Comparison of ENCODE assay signal across 14 mouse cellular contexts in the genomic region with DNA sequence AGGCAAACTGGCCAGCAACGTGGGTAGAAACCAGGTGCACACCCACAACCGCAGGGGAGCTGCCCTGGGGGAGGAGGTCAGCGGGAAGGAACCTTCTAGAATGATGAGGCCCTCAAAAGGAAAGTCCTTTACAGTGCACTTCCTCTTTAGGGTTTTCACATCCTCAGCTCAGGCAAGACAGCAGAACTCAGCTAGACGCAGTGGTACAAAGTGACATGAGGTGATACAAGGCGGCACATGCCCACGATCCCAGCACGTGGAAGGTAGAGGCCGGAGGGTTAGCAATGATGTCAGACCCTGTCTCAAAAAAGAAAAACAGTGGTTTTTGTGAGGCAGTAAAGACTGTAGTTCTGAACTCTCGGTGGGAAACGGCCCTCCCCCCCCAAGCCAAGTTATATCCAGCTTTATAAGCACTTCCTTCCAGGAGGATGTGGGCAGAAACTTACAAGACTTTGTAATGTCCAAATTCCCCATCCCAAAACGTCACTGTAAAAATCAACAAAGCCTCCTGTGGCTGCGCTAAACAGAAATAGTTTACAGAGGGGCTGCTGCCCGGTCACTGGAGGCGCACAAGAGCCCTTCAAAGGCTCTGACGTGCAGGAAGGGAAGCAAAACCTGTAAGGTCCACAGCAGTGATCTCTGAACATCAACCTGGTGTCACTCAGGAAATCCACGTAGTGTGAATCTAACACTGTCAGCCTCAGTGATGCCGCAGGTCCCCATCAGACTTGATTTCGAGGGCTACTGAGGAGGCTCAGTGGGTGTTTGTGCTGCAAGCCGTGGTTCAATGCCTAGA. TPM values are rescaled to one million over a fixed set of nuclear protein-coding genes. Genes with fewer than 3 reads are reported as not detected.
DNase-seq lines count a peak whose midpoint lies in the region; ATAC-seq and TF ChIP-seq lines count a peak whose summit lies in the region.
"Had no signal": no experiment of that assay in that cellular context is flagged by ENCODE, and none has a peak within 500 bp of the region (broad histone marks: within the 10 kb centered on the region; RNA-seq: fewer than 3 reads in every experiment).

No protein-coding gene starts in this region.

- peaks cover 10% of the 10 kb centered on the region for H3K4me1 ChIP-seq in heart, embryonic 11.5 days (ENCODE audit: control insufficient read depth, insufficient read depth, low read length)
- H3K4me1 ChIP-seq in midbrain, postnatal 0 days (ENCODE audit: insufficient read depth, low read length), result no peaks in the 10 kb centered on the region
- peaks cover 4% of the 10 kb centered on the region; the same call in 1 of the 2 replicates for H3K4me1 ChIP-seq in midbrain, embryonic 10.5 days
- no peaks in the 10 kb centered on the region for H3K4me1 ChIP-seq in stomach, postnatal 0 days (replicated peaks; ENCODE audit: control insufficient read depth, insufficient read depth)
- H3K4me1 ChIP-seq: embryonic facial prominence, embryonic 15.5 days; hindbrain, embryonic 15.5 days; lung, embryonic 15.5 days had no signal

- ATAC-seq in heart, embryonic 11.5 days (replicated peaks; ENCODE audit: insufficient number of reproducible peaks, low FRiP score, low TSS enrichment), result no peak
- ATAC-seq in midbrain, postnatal 0 days (ENCODE audit: low FRiP score), result no peak
- peak; percentile 91 for ATAC-seq in megakaryocyte, adult 5-6 weeks (ENCODE audit: poor library complexity, severe bottlenecking)
- no peak for ATAC-seq in stomach, postnatal 0 days (ENCODE audit: low FRiP score, low TSS enrichment)
- no peak for ATAC-seq in cerebellum, adult (ENCODE audit: insufficient number of reproducible peaks, low FRiP score, low TSS enrichment)

- H3K36me3 ChIP-seq in heart, embryonic 11.5 days (ENCODE audit: control insufficient read depth, insufficient read depth, low read length), result no peaks in the 10 kb centered on the region
- H3K36me3 ChIP-seq in midbrain, postnatal 0 days (ENCODE audit: insufficient read depth, low read length), result no peaks in the 10 kb centered on the region
- no peaks in the 10 kb centered on the region for H3K36me3 ChIP-seq in midbrain, embryonic 10.5 days
- no peaks in the 10 kb centered on the region for H3K36me3 ChIP-seq in stomach, postnatal 0 days (ENCODE audit: control insufficient read depth, insufficient read depth, low read length)
- H3K36me3 ChIP-seq: embryonic facial prominence, embryonic 15.5 days; hindbrain, embryonic 15.5 days; lung, embryonic 15.5 days had no signal

- 61% methylated on average over 19 of the region's 19 CpGs for WGBS in heart, embryonic 11.5 days (ENCODE audit: insufficient replicate concordance)
- WGBS in midbrain, postnatal 0 days, result 69% methylated on average over 19 of the region's 19 CpGs
- WGBS in midbrain, embryonic 10.5 days, result 76% methylated on average over 19 of the region's 19 CpGs
- WGBS in stomach, postnatal 0 days, result 45% methylated on average over 19 of the region's 19 CpGs

- peak; percentile 95 for DNase-seq in heart, adult 11 months
- DNase-seq in midbrain, postnatal 0 days (ENCODE audit: low spot score), result no peak
- DNase-seq in midbrain, embryonic 10.5 days (ENCODE audit: low spot score), result no peak
- no peak for DNase-seq in stomach, postnatal 0 days (ENCODE audit: low spot score)
- no peak for DNase-seq in gastrocnemius, postnatal 25 days
- DNase-seq: cerebellum, adult 11 months; layer of hippocampus, postnatal 36 days had no signal

- no peak overlapping the region for H3K4me2 ChIP-seq in heart, embryonic 11.5 days
- H3K4me2 ChIP-seq in midbrain, postnatal 0 days (ENCODE audit: low read depth, low read length, poor library complexity, severe bottlenecking), result no peak overlapping the region
- no peak overlapping the region for H3K4me2 ChIP-seq in stomach, postnatal 0 days (replicated peaks; ENCODE audit: low read depth)
- H3K4me2 ChIP-seq: embryonic facial prominence, embryonic 15.5 days; hindbrain, embryonic 15.5 days; lung, embryonic 15.5 days had no signal

- H3K27me3 ChIP-seq in heart, embryonic 11.5 days (ENCODE audit: control insufficient read depth, insufficient read depth, low read length), result no peaks in the 10 kb centered on the region
- no peaks in the 10 kb centered on the region for H3K27me3 ChIP-seq in midbrain, postnatal 0 days (ENCODE audit: insufficient read depth, low read length)
- H3K27me3 ChIP-seq in midbrain, embryonic 10.5 days (ENCODE audit: low read depth, poor library complexity, severe bottlenecking), result no peaks in the 10 kb centered on the region
- H3K27me3 ChIP-seq in stomach, postnatal 0 days (ENCODE audit: control insufficient read depth, insufficient read depth, low read length), result no peaks in the 10 kb centered on the region
- H3K27me3 ChIP-seq: embryonic facial prominence, embryonic 15.5 days; hindbrain, embryonic 15.5 days; lung, embryonic 15.5 days had no signal

- TF ChIP-seq CTCF in midbrain, postnatal 0 days (IDR thresholded peaks at IDR 0.05), result peak; percentile 16; the same call in 1 of the 2 replicates
- peak; percentile 14; the same call in 1 of the 2 replicates for TF ChIP-seq CTCF in stomach, postnatal 0 days (IDR thresholded peaks at IDR 0.05; ENCODE audit: low read depth)

- no peak overlapping the region for H3K4me3 ChIP-seq in heart, embryonic 11.5 days (ENCODE audit: low read depth, low read length)
- H3K4me3 ChIP-seq in midbrain, postnatal 0 days (ENCODE audit: low read depth, low read length), result no peak overlapping the region
- H3K4me3 ChIP-seq in midbrain, embryonic 10.5 days, result no peak overlapping the region
- no peak overlapping the region for H3K4me3 ChIP-seq in stomach, postnatal 0 days (ENCODE audit: low read depth, low read length)
- H3K4me3 ChIP-seq: embryonic facial prominence, embryonic 15.5 days; hindbrain, embryonic 15.5 days; lung, embryonic 15.5 days had no signal

- no peak overlapping the region for H3K27ac ChIP-seq in heart, embryonic 11.5 days (ENCODE audit: low read depth, low read length)
- H3K27ac ChIP-seq in midbrain, postnatal 0 days (ENCODE audit: low read depth, low read length), result no peak overlapping the region
- H3K27ac ChIP-seq in midbrain, embryonic 10.5 days (replicated peaks), result no peak overlapping the region
- 0 out of 2 replicates have a peak overlapping the region, but pooled peaks have one; percentile 8 for H3K27ac ChIP-seq in stomach, postnatal 0 days (replicated peaks)
- H3K27ac ChIP-seq: embryonic facial prominence, embryonic 15.5 days; hindbrain, embryonic 15.5 days; lung, embryonic 15.5 days had no signal

- TF ChIP-seq EP300 in stomach, postnatal 0 days (optimal IDR thresholded peaks at IDR 0.05), result no peak

- no peak overlapping the region for H3K9ac ChIP-seq in heart, embryonic 11.5 days (ENCODE audit: low read depth, low read length)
- no peak overlapping the region for H3K9ac ChIP-seq in midbrain, postnatal 0 days (replicated peaks; ENCODE audit: low read length, poor library complexity, severe bottlenecking)
- H3K9ac ChIP-seq in stomach, postnatal 0 days (ENCODE audit: low read length), result no peak overlapping the region
- H3K9ac ChIP-seq: embryonic facial prominence, embryonic 15.5 days; hindbrain, embryonic 15.5 days; lung, embryonic 15.5 days had no signal

- no peaks in the 10 kb centered on the region for H3K9me3 ChIP-seq in heart, embryonic 11.5 days (replicated peaks; ENCODE audit: control insufficient read depth, low read length)
- no peaks in the 10 kb centered on the region for H3K9me3 ChIP-seq in midbrain, postnatal 0 days (ENCODE audit: low read length)
- H3K9me3 ChIP-seq in midbrain, embryonic 10.5 days (replicated peaks), result peaks cover 9% of the 10 kb centered on the region; the same call in 1 of the 2 replicates
- no peaks in the 10 kb centered on the region for H3K9me3 ChIP-seq in stomach, postnatal 0 days (ENCODE audit: control insufficient read depth, low read length)
- H3K9me3 ChIP-seq: embryonic facial prominence, embryonic 15.5 days; hindbrain, embryonic 15.5 days; lung, embryonic 15.5 days had no signal

RNA-seq across cellular contexts. Expression of gene Lao1, which starts 38.5 kb away (rescaled TPM):
- not detected in 2 replicates for polyA plus RNA-seq in heart, embryonic 11.5 days (2014; fragmentation: Nextera tagmentation; extraction: Ambion mirVana)
- total RNA-seq in midbrain, postnatal 0 days (2014; rRNA removed), result 0.22 and 0.42 TPM in 2 replicates
- not detected in 2 replicates for polyA plus RNA-seq in midbrain, postnatal 0 days (2015; fragmentation: Nextera tagmentation; extraction: Ambion mirVana)
- not detected in 2 replicates for polyA plus RNA-seq in midbrain, embryonic 10.5 days (2016; fragmentation: Nextera tagmentation; extraction: Ambion mirVana)
- total RNA-seq in megakaryocyte, adult 5-6 weeks (2015), result not detected in 2 replicates
- not detected in 2 replicates for total RNA-seq in megakaryocyte, adult 5-6 weeks (2017)
- 0.08 and 0.27 TPM in 2 replicates for polyA plus RNA-seq in stomach, postnatal 0 days (2015; fragmentation: Nextera tagmentation; extraction: Ambion mirVana)
- under 1 TPM; 0.38 to 0.88 TPM for total RNA-seq in gastrocnemius, postnatal 25 days (2021)
- polyA plus RNA-seq: C2C12; hindbrain, embryonic 15.5 days; lung, embryonic 15.5 days had no signal
